Mouse (Mus musculus) embryonic facial prominence, embryonic 10.5 days (tissue): ENCODE data around the gene Slc7a10. TPM values are rescaled to one million over a fixed set of nuclear protein-coding genes. Genes with fewer than 3 reads are reported as not detected.
A peak's percentile ranks its signal among the peaks of the same experiment; 100 is the strongest.
"Not testable (repeated sequence)": the region's sequence is repeated elsewhere in the genome, so short reads cannot be mapped to it uniquely, and the experiment has no call there.

Source experiments
- DNase-seq: peaks from one replicate; pipeline ENCODE4 v3.0.0-alpha.2; 2017; ENCODE audit warnings: low spot score
- H3K27ac ChIP-seq: fragments of 300-500 bp; sonication (generic); replicated peaks from 2 replicates; pipeline ENCODE4 v1.5.1; 2016; ENCODE audit warnings: mild to moderate bottlenecking
- H3K27me3 ChIP-seq: fragments of 300-500 bp; sonication (generic); replicated peaks from 2 replicates; pipeline ENCODE4 v1.6.1; 2016; ENCODE audit warnings: low read depth, mild to moderate bottlenecking; ENCODE audit not compliant: poor library complexity, severe bottlenecking
- H3K36me3 ChIP-seq: fragments of 300-500 bp; sonication (generic); replicated peaks from 2 replicates; pipeline ENCODE4 v1.6.1; 2016; ENCODE audit warnings: mild to moderate bottlenecking, moderate library complexity
- H3K4me1 ChIP-seq: fragments of 300-500 bp; sonication (generic); 2 replicates; pipeline ENCODE4 v1.6.1; 2016
- H3K4me3 ChIP-seq: fragments of 300-500 bp; sonication (generic); 2 replicates; pipeline ENCODE4 v1.5.1; 2016; ENCODE audit warnings: mild to moderate bottlenecking, moderate library complexity
- H3K9me3 ChIP-seq: fragments of 300-500 bp; sonication (generic); 2 replicates; pipeline ENCODE4 v1.6.1; 2016; ENCODE audit warnings: mild to moderate bottlenecking
- WGBS: fragments of 180-500 bp; shearing (Covaris S2); methylation state at CpG from one replicate; pipeline ENCODE4 v1.1.7; 2016; 5-methylcytosine and 5-hydroxymethylcytosine counted together
- polyA plus RNA-seq: library from polyadenylated mRNA; unstranded; fragments of >200 nt; fragmentation: Nextera tagmentation; extraction: Ambion mirVana; gene quantifications from 2 replicates; pipeline ENCODE4 v1.2.1, GENCODE M21; 2016

Slc7a10 gene
- polyA plus RNA-seq, 1 experiment from 2014 or later, result 0.69 TPM

DNA sequence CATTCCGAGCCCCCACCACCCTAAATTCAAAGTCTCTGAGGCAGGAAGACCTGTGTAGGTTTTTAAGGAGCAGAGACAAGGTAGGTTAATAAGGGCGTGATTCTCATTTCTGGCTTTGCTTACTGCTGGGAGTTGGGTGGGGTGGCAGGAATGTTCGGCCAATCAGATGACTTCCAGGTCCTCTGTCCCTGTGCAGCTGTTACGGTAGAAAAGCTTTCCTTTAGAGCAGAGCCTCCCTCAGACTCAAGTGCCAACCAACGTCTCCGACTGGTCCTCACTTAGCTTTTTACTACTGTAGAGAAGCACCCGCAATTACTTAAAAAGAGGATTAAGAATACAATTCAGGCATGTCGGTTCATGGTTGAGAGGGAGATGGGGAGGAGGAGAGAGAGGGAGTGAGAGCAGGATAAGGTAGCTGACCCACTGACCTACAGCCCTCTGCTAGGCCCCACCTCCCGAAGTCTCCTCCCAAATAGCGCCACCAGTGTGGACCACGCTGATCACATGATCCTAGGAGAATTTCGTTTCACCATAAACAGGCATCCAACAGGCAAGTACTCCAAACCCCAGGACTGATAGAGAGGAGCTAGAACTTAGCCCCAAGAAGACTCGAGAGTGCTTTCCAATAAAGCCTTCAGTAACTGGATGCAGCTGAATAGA is 46.7 kb downstream of the Slc7a10 start:
- peak; percentile 57 for DNase-seq
- WGBS, result 24% methylated on average over 13 of the region's 13 CpGs
- no peaks in the 10 kb centered on the region for H3K36me3 ChIP-seq
- H3K9me3 ChIP-seq, result no peaks in the 10 kb centered on the region; the same call in 1 of the 2 replicates
- no peaks in the 10 kb centered on the region for H3K27me3 ChIP-seq
- peaks cover 23% of the 10 kb centered on the region for H3K4me1 ChIP-seq
- no peak overlapping the region for H3K27ac ChIP-seq
- H3K4me3 ChIP-seq, result peak overlapping the region; percentile 21; the same call in 1 of the 2 replicates

DNA sequence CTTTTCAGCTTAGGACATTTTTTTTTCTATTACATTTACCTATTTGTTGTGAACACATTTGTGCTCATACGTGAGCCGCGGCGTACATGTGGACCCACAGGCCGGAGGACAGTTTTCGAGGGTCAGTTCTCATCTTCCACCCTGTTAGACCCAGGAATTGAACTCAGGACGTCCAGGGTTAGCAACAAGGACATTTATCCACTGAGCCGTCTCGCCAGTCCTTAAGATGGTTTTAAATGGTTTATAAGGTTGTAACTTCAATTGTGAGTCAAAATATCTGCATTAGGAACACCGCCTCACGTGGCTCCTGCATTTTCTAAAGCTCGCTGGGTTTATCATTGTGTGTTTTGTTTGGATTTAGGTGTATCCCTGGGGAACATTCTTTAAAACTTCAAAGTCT is 47.7 kb downstream of the Slc7a10 start:
- peaks cover 23% of the 10 kb centered on the region for H3K4me1 ChIP-seq
- peak overlapping the region; percentile 71 for H3K4me3 ChIP-seq
- H3K9me3 ChIP-seq, result no peaks in the 10 kb centered on the region; the same call in 1 of the 2 replicates
- DNase-seq, result peak; percentile 36
- peak overlapping the region; percentile 89 for H3K27ac ChIP-seq
- 41% methylated on average over 12 of the region's 12 CpGs for WGBS
- no peaks in the 10 kb centered on the region for H3K27me3 ChIP-seq
- H3K36me3 ChIP-seq, result no peaks in the 10 kb centered on the region

DNA sequence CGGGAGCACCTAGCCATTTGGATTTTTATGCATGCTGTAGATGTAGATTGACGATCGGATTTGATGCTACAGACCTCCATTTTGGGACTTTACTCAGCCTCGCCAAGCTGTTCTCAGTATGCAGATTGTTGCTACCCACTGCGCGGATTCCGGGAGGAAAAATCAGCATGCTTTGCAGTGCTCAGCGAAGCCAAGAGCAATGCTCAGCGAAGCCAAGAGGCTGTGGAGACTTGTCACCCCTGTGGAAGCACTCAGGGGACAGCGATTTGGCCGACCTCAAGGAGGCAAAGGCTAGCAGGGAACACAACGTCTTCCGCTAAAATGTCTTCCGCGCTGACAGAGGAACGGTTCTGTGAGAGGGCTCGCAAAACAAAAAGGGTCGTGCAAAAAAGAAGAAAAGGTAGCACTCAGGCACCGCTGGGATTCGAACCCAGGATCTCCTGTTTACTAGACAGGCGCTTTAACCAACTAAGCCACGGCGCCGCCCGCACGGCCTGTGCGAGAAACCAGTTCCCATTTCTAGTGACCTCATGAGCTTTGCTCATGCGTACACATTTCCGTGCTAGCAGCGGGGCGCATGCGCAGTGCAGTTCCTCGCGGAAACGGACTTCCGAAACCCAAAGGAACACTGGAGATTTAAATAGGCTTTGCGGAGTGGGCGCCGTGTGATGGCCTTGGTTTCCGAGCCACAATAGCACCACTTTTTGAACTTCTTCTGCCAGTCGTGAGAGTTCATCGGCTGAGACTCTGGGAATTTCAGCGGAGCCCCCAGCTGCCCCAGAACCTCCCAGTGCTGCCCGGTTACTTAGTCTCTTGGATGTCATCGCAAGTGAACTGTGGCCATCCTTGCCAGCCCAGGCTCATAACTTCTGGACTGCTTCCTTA is 48.4 kb downstream of the Slc7a10 start:
- Histone ChIP-seq H3K27me3 (no peaks in the 10 kb centered on the region), H3K9me3 (no peaks in the 10 kb centered on the region; the same call in 1 of the 2 replicates), H3K4me3 (peak overlapping the region; percentile 71), H3K27ac (peak overlapping the region; percentile 89), H3K4me1 (peaks cover 23% of the 10 kb centered on the region), H3K36me3 (no peaks in the 10 kb centered on the region)
- DNase-seq, result peak; percentile 98
- under 1% methylated on average over 45 of the region's 45 CpGs for WGBS

DNA sequence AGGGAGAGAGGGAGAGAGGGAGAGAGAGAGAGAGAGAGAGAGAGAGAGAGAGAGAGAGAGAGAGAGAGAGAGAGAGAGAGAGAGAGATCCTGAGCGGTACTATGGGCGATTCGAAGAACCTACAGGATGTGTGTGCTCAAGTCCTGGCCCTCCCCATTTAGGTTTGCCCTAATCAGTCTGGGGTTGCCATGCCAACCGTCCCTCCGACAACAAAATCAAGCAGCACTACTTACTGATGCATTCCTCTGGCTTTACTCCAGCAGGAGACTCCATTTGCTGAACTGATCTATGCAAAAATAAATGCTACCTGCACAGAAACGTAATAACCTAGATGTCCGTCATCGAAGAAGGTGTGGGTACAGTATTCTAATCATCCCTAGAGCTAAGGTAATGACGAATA is 49.1 kb downstream of the Slc7a10 start:
- H3K27ac ChIP-seq, result peak overlapping the region; percentile 89
- 19% methylated on average over 9 of the region's 9 CpGs for WGBS
- peak overlapping the region; percentile 71 for H3K4me3 ChIP-seq
- peaks cover 23% of the 10 kb centered on the region for H3K4me1 ChIP-seq
- no peaks in the 10 kb centered on the region for H3K27me3 ChIP-seq
- H3K36me3 ChIP-seq, result no peaks in the 10 kb centered on the region
- DNase-seq, result peak; percentile 81
- H3K9me3 ChIP-seq, result no peaks in the 10 kb centered on the region; the same call in 1 of the 2 replicates

DNA sequence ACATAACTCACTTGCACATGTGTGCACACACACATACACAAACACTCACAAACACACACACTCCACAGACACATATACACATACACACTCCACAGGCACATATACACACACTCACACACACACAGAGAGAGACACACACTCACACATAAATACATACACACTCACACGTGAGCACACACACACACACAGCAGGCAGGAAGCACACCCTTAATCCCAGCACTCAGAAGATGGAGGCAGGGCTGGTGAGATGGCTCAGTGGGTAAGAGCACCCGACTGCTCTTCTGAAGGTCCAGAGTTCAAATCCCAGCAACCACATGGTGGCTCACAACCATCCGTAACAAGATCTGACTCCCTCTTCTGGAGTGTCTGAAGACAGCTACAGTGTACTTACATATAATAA is 51.8 kb downstream of the Slc7a10 start:
- 72% methylated on average over 3 of the region's 3 CpGs for WGBS
- H3K27me3 ChIP-seq, H3K36me3 ChIP-seq, H3K9me3 ChIP-seq, H3K27ac ChIP-seq, DNase-seq, H3K4me3 ChIP-seq: not testable (repeated sequence)
- peaks cover 19% of the 10 kb centered on the region for H3K4me1 ChIP-seq

Other genes starting within 250 kb of the Slc7a10 start
- 42.9 and 46.8 TPM in 2 replicates for gene Cebpg, start 129.8 kb upstream of the Slc7a10 start, polyA plus RNA-seq
- gene Cebpa, start 67.1 kb upstream of the Slc7a10 start, polyA plus RNA-seq, result 0.39 and 0.45 TPM in 2 replicates
- gene Lrp3, start 29.1 kb downstream of the Slc7a10 start, polyA plus RNA-seq, result 10.5 and 10.6 TPM in 2 replicates
- 17.9 and 18.7 TPM in 2 replicates for gene Gpatch1, start 132.1 kb downstream of the Slc7a10 start, polyA plus RNA-seq
- gene Rhpn2, start 147.8 kb downstream of the Slc7a10 start, polyA plus RNA-seq, result 5.2 and 5.5 TPM in 2 replicates
- gene Faap24, start 210.5 kb downstream of the Slc7a10 start, polyA plus RNA-seq, result 17.6 and 20.5 TPM in 2 replicates
- gene Cep89, start 210.7 kb downstream of the Slc7a10 start, polyA plus RNA-seq, result 59.0 and 63.3 TPM in 2 replicates